Mouse (Mus musculus) ES-Bruce4 (cell line): ENCODE data around the gene Gper1. TPM values are rescaled to one million over a fixed set of nuclear protein-coding genes. Genes with fewer than 3 reads are reported as not detected.

Experiments used
- H3K27ac ChIP-seq: 2 replicates; pipeline ENCODE4 v1.5.1; 2012; ENCODE audit warnings: low read length, inconsistent platforms; ENCODE audit not compliant: insufficient read depth
- H3K27me3 ChIP-seq: 2 replicates; pipeline ENCODE4 v1.6.1; 2012; ENCODE audit warnings: mild to moderate bottlenecking, low read length, inconsistent platforms; ENCODE audit not compliant: control insufficient read depth, poor library complexity, insufficient read depth, severe bottlenecking
- H3K36me3 ChIP-seq: 2 replicates; pipeline ENCODE4 v1.6.1; 2012; ENCODE audit warnings: inconsistent platforms, mild to moderate bottlenecking, low read length, moderate library complexity; ENCODE audit not compliant: control insufficient read depth, poor library complexity, insufficient read depth, severe bottlenecking
- H3K4me1 ChIP-seq: one replicate; pipeline ENCODE4 v1.8.1; 2011; ENCODE audit warnings: low read length; ENCODE audit not compliant: control insufficient read depth, insufficient read depth
- H3K4me3 ChIP-seq: 2 replicates; pipeline ENCODE4 v1.5.1; 2011; ENCODE audit warnings: low read depth, mild to moderate bottlenecking, low read length
- H3K9ac ChIP-seq: 2 replicates; pipeline ENCODE4 v1.6.1; 2012; ENCODE audit warnings: low read depth, mild to moderate bottlenecking, inconsistent platforms; ENCODE audit not compliant: poor library complexity, severe bottlenecking
- H3K9me3 ChIP-seq: replicated peaks from 2 replicates; pipeline ENCODE4 v1.6.1; 2012; ENCODE audit warnings: mild to moderate bottlenecking, low read length, inconsistent platforms; ENCODE audit not compliant: control insufficient read depth, poor library complexity, insufficient read depth, severe bottlenecking
- CTCF ChIP-seq: IDR thresholded peaks from one replicate; pipeline ENCODE4 v1.8.1; 2011; ENCODE audit warnings: low read depth, low read length
- EP300 ChIP-seq: IDR thresholded peaks from 2 replicates; pipeline ENCODE4 v1.6.1; 2011; ENCODE audit warnings: low read depth, low read length; ENCODE audit not compliant: insufficient read depth
- POLR2A ChIP-seq: IDR thresholded peaks from one replicate; pipeline ENCODE4 v1.8.1; 2011; ENCODE audit warnings: low read length; ENCODE audit not compliant: insufficient read depth
- polyA plus RNA-seq: library from polyadenylated mRNA; stranded (reverse); fragments of >200 nt; gene quantifications from 2 replicates; pipeline ENCODE4 v1.2.4, GENCODE M21; 2011; ENCODE audit warnings: low read depth; ENCODE audit not compliant: missing spikeins, insufficient read depth, insufficient read length

Gper1 gene
- polyA plus RNA-seq, 1 experiment: not detected

DNA sequence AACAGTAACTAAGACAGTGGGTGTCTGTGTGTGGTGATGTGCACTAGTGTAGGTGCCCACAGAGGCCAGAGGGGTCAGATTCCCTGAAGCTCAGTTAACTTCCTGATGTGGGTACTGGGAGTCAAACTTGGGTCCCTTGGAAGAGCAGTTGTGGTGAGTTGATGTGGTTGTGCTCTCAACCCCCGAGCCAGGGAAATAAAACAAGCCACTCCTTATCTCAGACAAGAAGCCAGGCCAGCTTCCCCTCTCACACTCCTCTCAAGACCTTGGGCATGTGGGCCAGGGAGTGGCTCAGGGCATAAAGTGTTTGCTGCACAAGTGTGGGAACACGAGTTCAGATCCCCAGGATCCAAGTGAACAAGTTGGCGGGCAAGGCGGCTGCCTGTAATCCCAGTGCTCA, 43.9 kb downstream of the Gper1 start:
- H3K27ac ChIP-seq: no peak overlapping the region
- H3K27me3 ChIP-seq: no peaks in the 10 kb centered on the region
- H3K9me3 ChIP-seq: no peaks in the 10 kb centered on the region
- H3K4me1 ChIP-seq: no peaks in the 10 kb centered on the region
- H3K36me3 ChIP-seq: no peaks in the 10 kb centered on the region
- no peak overlapping the region for H3K4me3 ChIP-seq
- no peak overlapping the region for H3K9ac ChIP-seq
- TF ChIP-seq POLR2A: no peak
- TF ChIP-seq EP300: no peak
- TF ChIP-seq CTCF: no peak

DNA sequence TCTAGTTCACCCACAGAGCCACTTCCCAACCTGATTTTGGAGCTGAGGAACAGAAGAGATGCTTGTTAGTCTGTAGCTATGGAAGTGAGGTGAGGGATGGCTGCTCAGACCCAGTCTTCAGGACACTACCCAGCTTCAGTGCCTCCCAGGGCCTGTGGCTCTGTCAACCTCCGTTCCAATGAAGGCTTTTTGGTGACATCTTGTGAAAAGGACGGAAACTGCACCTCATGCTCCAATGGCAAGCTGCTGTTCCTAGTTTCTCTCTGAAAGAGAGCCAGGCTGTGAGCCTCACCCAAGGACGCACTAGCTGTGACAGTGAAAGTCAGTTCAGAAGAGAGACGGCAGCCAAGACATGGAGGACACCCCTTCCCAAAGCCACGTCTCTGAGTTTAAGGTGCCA, 45.0 kb downstream of the Gper1 start:
- H3K4me3 ChIP-seq: no peak overlapping the region

DNA sequence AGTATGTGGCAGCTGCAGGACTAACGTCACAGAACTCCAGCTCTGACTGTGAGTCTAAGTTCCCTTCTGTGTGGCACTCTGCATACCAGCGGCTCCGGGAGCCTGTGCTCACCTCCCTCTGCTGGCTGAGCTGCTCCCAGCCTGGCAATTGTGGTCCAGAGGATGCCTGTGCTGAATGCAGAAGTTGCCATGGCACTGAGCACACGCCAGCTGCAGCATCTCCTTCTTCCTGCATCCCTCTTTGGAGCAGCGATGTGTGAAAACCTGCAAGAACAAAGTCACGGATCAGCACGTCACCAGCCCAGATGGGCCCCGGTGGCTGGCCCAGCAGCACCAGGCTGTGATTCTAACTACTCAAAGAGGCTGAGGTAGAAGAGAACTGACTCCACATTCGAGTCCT, 51.8 kb downstream of the Gper1 start:
- Histone ChIP-seq H3K9ac (no peak overlapping the region), H3K36me3 (peaks cover 11% of the 10 kb centered on the region), H3K4me3 (no peak overlapping the region), H3K27ac (no peak overlapping the region), H3K27me3 (no peaks in the 10 kb centered on the region), H3K4me1 (no peaks in the 10 kb centered on the region), H3K9me3 (no peaks in the 10 kb centered on the region)
- no peak for TF ChIP-seq POLR2A
- TF ChIP-seq CTCF: no peak
- TF ChIP-seq EP300: no peak

More for the DNA sequence above, 45.0 kb downstream of the Gper1 start:
- no peaks in the 10 kb centered on the region for H3K27me3 ChIP-seq
- no peak for TF ChIP-seq EP300
- peak; percentile 14 for TF ChIP-seq CTCF
- no peak for TF ChIP-seq POLR2A
- no peaks in the 10 kb centered on the region for H3K4me1 ChIP-seq
- H3K27ac ChIP-seq: no peak overlapping the region
- no peak overlapping the region for H3K9ac ChIP-seq
- no peaks in the 10 kb centered on the region for H3K9me3 ChIP-seq
- peaks cover under 1% of the 10 kb centered on the region for H3K36me3 ChIP-seq

Other genes with a start within 250 kb of the Gper1 start
- gene Sun1, start 222.5 kb upstream of the Gper1 start, polyA plus RNA-seq: 74.1 and 84.2 TPM in 2 replicates
- gene Get4, start 170.8 kb upstream of the Gper1 start, polyA plus RNA-seq: 55.9 and 67.7 TPM in 2 replicates
- 16.5 and 17.0 TPM in 2 replicates for gene Adap1, start 97.5 kb upstream of the Gper1 start, polyA plus RNA-seq
- 19.9 and 26.1 TPM in 2 replicates for gene Cox19, start 71.7 kb upstream of the Gper1 start, polyA plus RNA-seq
- not detected in 2 replicates for gene Cyp2w1, start 70.5 kb upstream of the Gper1 start, polyA plus RNA-seq
- gene Gpr146, start 45.5 kb upstream of the Gper1 start, polyA plus RNA-seq: 0.82 and 0.91 TPM in 2 replicates
- gene C130050O18Rik, start 17.9 kb upstream of the Gper1 start, polyA plus RNA-seq: not detected in 2 replicates
- gene 3110082I17Rik, start 37.4 kb downstream of the Gper1 start, polyA plus RNA-seq: 44.5 and 48.7 TPM in 2 replicates
- gene Zfand2a, start 61.4 kb downstream of the Gper1 start, polyA plus RNA-seq: 10.7 and 11.3 TPM in 2 replicates
- not detected in 2 replicates for gene Uncx, start 120.3 kb downstream of the Gper1 start, polyA plus RNA-seq